Mouse (Mus musculus): ENCODE measurements around the gene Plekha6.

DNA sequence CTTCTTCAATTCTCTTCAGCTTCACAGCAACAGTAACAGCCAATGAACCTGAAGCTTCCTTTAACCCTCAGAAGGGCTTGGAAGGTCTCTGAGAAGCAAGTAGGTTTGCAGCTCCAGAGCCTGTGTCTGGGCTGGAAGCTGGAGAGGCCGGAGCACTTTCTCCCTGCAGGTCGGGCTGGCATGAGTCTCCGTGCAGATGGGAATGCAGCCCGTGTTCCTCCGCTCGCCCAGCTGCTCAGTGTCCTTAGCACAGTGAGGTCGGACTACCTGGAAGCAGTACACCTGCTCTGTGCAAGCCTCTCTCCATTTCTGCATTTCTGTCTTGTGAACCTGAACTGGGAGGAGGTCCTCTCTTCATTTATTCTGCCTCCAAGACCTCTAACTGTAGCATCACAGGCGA lies 92.3 kb downstream of the Plekha6 start:
- TF ChIP-seq POLR2A (IDR thresholded peaks at IDR 0.05; ENCODE audit: borderline replicate concordance, low read depth, low read length): no peak
- TF ChIP-seq CTCF (IDR thresholded peaks at IDR 0.05; ENCODE audit: low read depth, low read length): no peak
